Mouse (Mus musculus) lung, postnatal 0 days (tissue): ENCODE data around the gene Dusp1.

Source experiments
- CTCF ChIP-seq: IDR thresholded peaks from 2 replicates; pipeline ENCODE4 v1.5.1; 2016; ENCODE audit warnings: antibody characterized with exemption, mild to moderate bottlenecking
- EP300 ChIP-seq: IDR thresholded peaks from 2 replicates; pipeline ENCODE4 v1.6.1; 2016; ENCODE audit warnings: antibody characterized with exemption, mild to moderate bottlenecking, control low read depth

GRCm38 (mm10) chr17:26464972-26465371 lies 97.0 kb downstream of the Dusp1 start:
- no peak for TF ChIP-seq CTCF
- peak; percentile 99 for TF ChIP-seq EP300
